Mouse (Mus musculus) testis, adult 2 months (tissue): ENCODE data around the gene Actr3. TPM values are rescaled to one million over a fixed set of nuclear protein-coding genes. Genes with fewer than 3 reads are reported as not detected.

Experiments used
- H3K27ac ChIP-seq: fragments of 200-500 bp; 2 replicates; pipeline ENCODE4 v1.5.1; 2012; ENCODE audit warnings: low read depth, low read length; ENCODE audit not compliant: control insufficient read depth, insufficient read depth
- H3K27me3 ChIP-seq: fragments of 200-500 bp; 2 replicates; pipeline ENCODE4 v1.6.1; 2012; ENCODE audit warnings: mild to moderate bottlenecking, low read length, moderate library complexity; ENCODE audit not compliant: control insufficient read depth, insufficient read depth
- H3K36me3 ChIP-seq: fragments of 200-500 bp; 2 replicates; pipeline ENCODE4 v1.6.1; 2012; ENCODE audit warnings: mild to moderate bottlenecking, low read length; ENCODE audit not compliant: control insufficient read depth, insufficient read depth
- H3K4me1 ChIP-seq: fragments of 200-500 bp; 2 replicates; pipeline ENCODE4 v1.6.1; 2012; ENCODE audit warnings: low read length; ENCODE audit not compliant: control insufficient read depth, insufficient read depth
- H3K4me3 ChIP-seq: fragments of 200-500 bp; 2 replicates; pipeline ENCODE4 v1.5.1; 2012; ENCODE audit warnings: low read depth, mild to moderate bottlenecking, low read length, moderate library complexity, mixed read lengths; ENCODE audit not compliant: control insufficient read depth
- CTCF ChIP-seq: fragments of 200-500 bp; IDR thresholded peaks from 2 replicates; pipeline ENCODE4 v1.5.1; 2012; ENCODE audit warnings: low read depth, mild to moderate bottlenecking, inconsistent platforms, low read length, moderate library complexity; ENCODE audit not compliant: control insufficient read depth, insufficient read depth, insufficient replicate concordance
- POLR2A ChIP-seq: fragments of 200-500 bp; IDR thresholded peaks from 2 replicates; pipeline ENCODE4 v1.6.1; 2012; ENCODE audit warnings: low read depth, mild to moderate bottlenecking, inconsistent platforms, low read length, moderate library complexity; ENCODE audit not compliant: control insufficient read depth
- polyA plus RNA-seq: library from polyadenylated mRNA; depleted of rRNA; stranded (reverse); fragments of >200 nt; gene quantifications from 2 replicates; pipeline ENCODE4 v1.2.3, GENCODE M21; 2012

Actr3 gene
- polyA plus RNA-seq, 1 experiment = 13.3 TPM

DNA sequence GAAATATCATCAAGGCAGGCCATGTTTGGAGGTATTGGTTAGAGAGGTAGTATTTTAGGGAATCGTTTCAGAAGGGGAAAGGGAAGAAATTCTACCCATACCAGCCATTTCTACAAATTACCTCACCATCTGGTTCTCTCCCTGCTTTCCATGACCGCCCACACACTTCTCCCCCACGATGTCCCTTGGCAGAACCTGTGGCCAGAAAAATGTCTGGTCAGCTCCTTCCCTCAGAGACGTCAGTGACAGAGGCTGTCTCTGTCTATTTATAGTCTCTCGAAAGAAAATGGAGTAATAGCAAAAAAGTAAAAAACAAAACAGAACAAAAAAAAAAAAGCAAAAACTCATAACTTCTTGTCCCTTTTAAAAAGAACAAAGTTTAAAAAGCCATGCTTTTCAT, 23.0 kb upstream of the Actr3 start:
- no peaks in the 10 kb centered on the region for H3K36me3 ChIP-seq
- no peak overlapping the region for H3K4me3 ChIP-seq
- no peaks in the 10 kb centered on the region for H3K4me1 ChIP-seq
- no peaks in the 10 kb centered on the region for H3K27me3 ChIP-seq
- H3K27ac ChIP-seq = no peak overlapping the region
- no peak for TF ChIP-seq POLR2A
- no peak for TF ChIP-seq CTCF

DNA sequence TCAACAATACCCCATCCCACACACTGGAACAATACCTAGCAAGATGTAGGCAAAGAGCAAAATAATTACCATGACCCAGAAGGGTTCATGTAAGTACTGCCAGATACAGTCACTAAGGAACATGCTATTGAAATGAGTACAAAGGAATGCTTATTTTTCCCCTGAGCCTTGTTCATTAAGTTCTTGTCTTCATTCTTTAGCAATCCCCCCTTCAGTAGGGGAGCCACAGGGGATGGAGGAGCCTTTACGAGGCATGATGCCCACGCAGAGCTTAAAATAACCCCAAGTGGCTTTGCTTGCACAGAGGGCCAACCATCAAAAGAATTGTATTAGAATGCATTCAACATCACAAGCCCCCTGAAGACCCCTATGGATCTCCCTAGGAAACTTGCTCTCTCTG, 19.6 kb upstream of the Actr3 start:
- TF ChIP-seq POLR2A = no peak
- TF ChIP-seq CTCF = no peak
- Histone ChIP-seq H3K27me3 (no peaks in the 10 kb centered on the region), H3K4me1 (no peaks in the 10 kb centered on the region), H3K36me3 (no peaks in the 10 kb centered on the region), H3K4me3 (no peak overlapping the region), H3K27ac (no peak overlapping the region)

DNA sequence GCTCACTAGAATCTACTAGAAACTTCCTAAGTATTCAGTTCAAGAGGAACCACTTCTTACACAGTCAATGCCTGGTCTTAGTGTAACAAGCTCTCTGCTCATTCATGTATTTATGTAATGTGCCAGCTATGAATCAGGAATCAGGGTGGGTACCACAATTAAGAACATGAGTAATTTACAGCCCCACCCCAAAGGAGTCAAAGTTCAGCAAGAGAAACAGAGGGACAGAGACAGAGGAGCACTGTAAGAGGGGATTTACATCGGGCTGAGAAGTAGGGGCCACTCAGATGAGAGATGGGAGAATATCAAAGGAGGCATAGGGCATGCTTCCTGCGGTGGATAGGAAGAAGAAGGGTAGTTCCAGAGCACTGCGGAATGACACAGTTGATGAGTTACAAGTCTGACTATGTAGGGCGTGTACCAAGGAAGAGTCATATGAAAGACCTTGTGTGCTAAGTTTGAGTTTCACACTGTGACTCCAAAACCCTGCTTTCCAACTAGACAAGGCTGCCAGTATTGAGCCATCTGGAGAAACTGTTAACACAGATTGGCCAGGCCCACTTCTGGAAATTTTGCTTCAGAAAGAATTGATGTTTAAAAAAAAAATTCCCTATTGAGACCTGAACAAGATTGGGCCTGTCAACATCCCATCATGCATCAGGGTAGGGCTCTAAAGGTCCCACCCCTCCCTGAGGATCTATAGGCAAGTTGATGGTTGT, 14.9 kb upstream of the Actr3 start:
- no peaks in the 10 kb centered on the region for H3K4me1 ChIP-seq
- H3K27ac ChIP-seq = no peak overlapping the region
- TF ChIP-seq POLR2A (no peak), CTCF (no peak)
- H3K27me3 ChIP-seq = no peaks in the 10 kb centered on the region
- H3K4me3 ChIP-seq = no peak overlapping the region
- H3K36me3 ChIP-seq = no peaks in the 10 kb centered on the region

DNA sequence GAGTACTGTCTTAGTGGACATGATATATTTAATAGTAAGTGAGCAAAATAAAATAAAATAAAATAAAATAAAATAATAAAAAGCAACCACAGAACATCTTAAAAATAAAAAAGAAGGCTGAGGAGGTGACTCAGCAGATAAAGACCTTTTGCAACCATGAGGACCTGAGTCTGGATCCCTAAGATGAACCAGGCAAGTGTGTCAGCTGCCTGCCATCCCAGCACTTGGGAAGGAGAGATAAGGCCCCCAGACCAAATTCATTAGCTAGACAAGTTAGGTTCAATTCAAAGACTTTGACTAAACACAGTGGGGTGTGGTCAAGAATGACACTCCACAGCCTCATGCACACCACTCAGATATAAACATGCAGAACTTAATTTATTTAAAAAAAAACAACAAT, 12.4 kb upstream of the Actr3 start:
- TF ChIP-seq CTCF (no peak), POLR2A (no peak)
- Histone ChIP-seq H3K4me1 (no peaks in the 10 kb centered on the region), H3K27ac (no peak overlapping the region), H3K4me3 (no peak overlapping the region), H3K36me3 (no peaks in the 10 kb centered on the region), H3K27me3 (no peaks in the 10 kb centered on the region)

DNA sequence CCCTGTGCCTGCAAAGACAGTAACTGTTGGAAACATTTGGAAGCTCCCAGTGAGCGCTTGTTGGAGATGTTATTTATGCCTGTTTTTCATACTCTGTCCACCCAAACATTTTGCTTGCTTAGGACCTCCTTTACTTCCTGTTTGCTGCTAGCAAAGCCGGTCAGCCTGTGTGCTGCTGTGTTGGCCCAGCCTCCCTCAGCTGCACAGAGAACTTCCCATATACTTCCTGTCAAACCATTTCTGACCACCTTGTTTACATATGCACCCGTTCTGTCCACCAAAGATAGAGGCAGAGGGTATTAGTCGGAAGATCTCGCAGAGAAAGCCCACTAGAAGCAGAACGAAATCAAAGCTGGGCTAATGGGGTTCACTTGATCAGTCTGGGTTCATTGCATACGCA, 6.2 kb upstream of the Actr3 start:
- Histone ChIP-seq H3K4me3 (no peak overlapping the region), H3K27ac (no peak overlapping the region), H3K4me1 (no peaks in the 10 kb centered on the region), H3K27me3 (no peaks in the 10 kb centered on the region), H3K36me3 (no peaks in the 10 kb centered on the region)
- TF ChIP-seq POLR2A (no peak), CTCF (no peak)

DNA sequence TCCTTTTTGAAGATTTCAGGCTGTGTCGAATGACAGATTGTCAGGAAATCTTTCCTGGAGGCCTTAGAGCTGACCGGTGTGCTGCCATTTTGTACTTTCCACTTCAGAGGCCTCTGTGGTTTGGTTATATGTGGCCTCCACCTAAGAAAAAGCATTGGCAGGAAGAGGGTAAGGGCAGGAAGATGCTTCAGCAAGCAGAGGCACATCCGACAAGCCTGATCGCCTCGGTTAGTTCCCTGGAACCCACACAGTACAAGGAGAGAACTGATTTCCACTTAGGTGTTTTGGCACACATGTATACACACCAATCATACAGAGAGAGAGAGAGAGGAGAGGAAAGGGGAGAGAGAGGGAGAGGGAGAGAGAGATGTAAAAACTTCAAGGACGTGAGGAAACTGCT, 5.7 kb upstream of the Actr3 start:
- Histone ChIP-seq H3K36me3 (no peaks in the 10 kb centered on the region), H3K27me3 (no peaks in the 10 kb centered on the region), H3K27ac (no peak overlapping the region), H3K4me3 (no peak overlapping the region), H3K4me1 (no peaks in the 10 kb centered on the region)
- TF ChIP-seq POLR2A = no peak
- no peak for TF ChIP-seq CTCF

DNA sequence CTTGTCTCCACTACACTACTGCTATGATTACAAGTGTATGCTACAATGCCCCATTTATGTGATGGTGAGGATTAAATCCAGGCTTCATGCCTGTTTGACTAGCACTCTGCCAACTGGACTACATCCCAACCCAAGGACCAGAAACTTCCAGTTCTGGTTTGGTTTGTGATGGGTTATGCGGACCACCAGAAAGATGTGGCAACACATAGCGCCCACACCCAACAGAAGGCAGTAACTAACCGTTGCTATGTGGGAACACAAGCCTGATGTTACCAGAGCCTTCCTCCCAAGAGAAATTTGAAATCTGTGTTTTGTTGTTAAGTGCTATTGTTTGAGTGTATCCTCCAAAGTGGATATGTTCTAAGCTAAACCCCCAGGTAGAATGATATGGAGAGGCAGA, 4.0 kb upstream of the Actr3 start:
- TF ChIP-seq POLR2A = no peak
- TF ChIP-seq CTCF = no peak
- no peaks in the 10 kb centered on the region for H3K27me3 ChIP-seq
- no peak overlapping the region for H3K27ac ChIP-seq
- H3K36me3 ChIP-seq = no peaks in the 10 kb centered on the region
- H3K4me3 ChIP-seq = no peak overlapping the region
- peaks cover 3% of the 10 kb centered on the region; the same call in 1 of the 2 replicates for H3K4me1 ChIP-seq

DNA sequence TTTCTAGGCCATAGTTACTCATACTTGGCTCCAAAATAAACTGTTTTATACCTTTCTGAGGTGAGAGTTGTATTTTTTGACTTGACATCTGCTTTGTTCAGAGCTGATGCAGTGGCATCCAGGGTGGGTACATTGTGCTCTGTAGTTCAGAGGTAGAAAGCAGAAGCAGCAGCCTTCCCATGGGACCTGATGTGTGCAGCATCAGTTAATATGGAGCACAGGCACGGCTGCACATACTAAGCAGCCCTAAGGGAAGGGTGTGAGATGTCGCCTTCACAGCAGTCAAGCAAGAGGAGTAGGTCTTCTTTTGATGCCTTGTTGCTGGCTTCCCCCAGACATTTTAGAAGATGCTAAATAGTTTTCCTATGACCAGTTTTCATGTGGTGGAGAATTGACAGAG, 3.3 kb upstream of the Actr3 start:
- Histone ChIP-seq H3K4me3 (no peak overlapping the region), H3K27ac (no peak overlapping the region), H3K36me3 (no peaks in the 10 kb centered on the region), H3K27me3 (no peaks in the 10 kb centered on the region), H3K4me1 (peaks cover 4% of the 10 kb centered on the region; the same call in 1 of the 2 replicates)
- TF ChIP-seq CTCF (no peak), POLR2A (no peak)
